Mouse (Mus musculus): ENCODE data around the gene Lrba. TPM values are rescaled to one million over a fixed set of nuclear protein-coding genes. Genes with fewer than 3 reads are reported as not detected.

Lrba gene
- total and polyA plus RNA-seq, 2 experiments from 2014 or later, result 1.6 to 22.0 TPM

GRCm38 (mm10) chr3:86745348-86745747 is 520.9 kb downstream of the Lrba start:
- ATAC-seq (ENCODE audit: insufficient read depth, low read depth), result no peak
- WGBS, result 80% methylated on average over 4 of the region's 4 CpGs
- no peak overlapping the region for H3K4me3 ChIP-seq (ENCODE audit: low read depth, low read length)
- no peak overlapping the region for H3K9ac ChIP-seq (replicated peaks; ENCODE audit: low read depth, low read length)
- H3K27me3 ChIP-seq (ENCODE audit: control insufficient read depth, insufficient read depth, low read length), result no peaks in the 10 kb centered on the region
- no peaks in the 10 kb centered on the region for H3K36me3 ChIP-seq (replicated peaks; ENCODE audit: control insufficient read depth, insufficient read depth, low read length)
- no peaks in the 10 kb centered on the region for H3K4me1 ChIP-seq (ENCODE audit: control insufficient read depth, insufficient read depth)
- TF ChIP-seq EP300 (IDR thresholded peaks at IDR 0.05; ENCODE audit: low read depth) (no peak), CTCF (IDR thresholded peaks at IDR 0.05; ENCODE audit: low read depth) (no peak)
- no peak overlapping the region for H3K4me2 ChIP-seq (ENCODE audit: low read depth, low read length)
- DNase-seq (ENCODE audit: low spot score), result no peak
- no peak overlapping the region for H3K27ac ChIP-seq (ENCODE audit: low read depth)
- no peaks in the 10 kb centered on the region for H3K9me3 ChIP-seq (replicated peaks; ENCODE audit: control insufficient read depth, low read length)

- Histone ChIP-seq H3K27ac (ENCODE audit: low read depth) (no peak overlapping the region), H3K4me3 (ENCODE audit: low read depth, low read length) (no peak overlapping the region), H3K9me3 (replicated peaks; ENCODE audit: control insufficient read depth, low read length) (no peaks in the 10 kb centered on the region), H3K27me3 (ENCODE audit: control insufficient read depth, insufficient read depth, low read length) (no peaks in the 10 kb centered on the region), H3K4me2 (ENCODE audit: low read depth, low read length) (no peak overlapping the region), H3K9ac (replicated peaks; ENCODE audit: low read depth, low read length) (no peak overlapping the region), H3K36me3 (replicated peaks; ENCODE audit: control insufficient read depth, insufficient read depth, low read length) (no peaks in the 10 kb centered on the region), H3K4me1 (ENCODE audit: control insufficient read depth, insufficient read depth) (no peaks in the 10 kb centered on the region)
- TF ChIP-seq EP300 (IDR thresholded peaks at IDR 0.05; ENCODE audit: low read depth) (no peak), CTCF (IDR thresholded peaks at IDR 0.05; ENCODE audit: low read depth) (no peak)
- DNase-seq (ENCODE audit: low spot score), result no peak
- 68% methylated on average over 10 of the region's 10 CpGs for WGBS
- ATAC-seq (ENCODE audit: insufficient read depth, low read depth), result no peak
These were observed 521.5 kb downstream of the Lrba start for GRCm38 (mm10) chr3:86745769-86746512.

GRCm38 (mm10) chr3:86750652-86751051 is 526.2 kb downstream of the Lrba start:
- Histone ChIP-seq H3K9me3 (replicated peaks; ENCODE audit: control insufficient read depth, low read length) (no peaks in the 10 kb centered on the region), H3K27ac (ENCODE audit: low read depth) (no peak overlapping the region), H3K27me3 (ENCODE audit: control insufficient read depth, insufficient read depth, low read length) (no peaks in the 10 kb centered on the region), H3K4me3 (ENCODE audit: low read depth, low read length) (no peak overlapping the region), H3K4me1 (ENCODE audit: control insufficient read depth, insufficient read depth) (no peaks in the 10 kb centered on the region), H3K36me3 (replicated peaks; ENCODE audit: control insufficient read depth, insufficient read depth, low read length) (no peaks in the 10 kb centered on the region), H3K9ac (replicated peaks; ENCODE audit: low read depth, low read length) (no peak overlapping the region), H3K4me2 (ENCODE audit: low read depth, low read length) (no peak overlapping the region)
- no peak for ATAC-seq (ENCODE audit: insufficient read depth, low read depth)
- DNase-seq (ENCODE audit: low spot score), result no peak
- no peak for TF ChIP-seq EP300 (IDR thresholded peaks at IDR 0.05; ENCODE audit: low read depth)
- no peak for TF ChIP-seq CTCF (IDR thresholded peaks at IDR 0.05; ENCODE audit: low read depth)
- 68% methylated on average over 7 of the region's 7 CpGs for WGBS

GRCm38 (mm10) chr3:86754178-86754577 is 529.7 kb downstream of the Lrba start:
- ATAC-seq (ENCODE audit: insufficient read depth, low read depth), result no peak
- WGBS, result 68% methylated on average over 6 of the region's 6 CpGs

GRCm38 (mm10) chr3:86754595-86755557 is 530.4 kb downstream of the Lrba start:
- H3K36me3 ChIP-seq (replicated peaks; ENCODE audit: control insufficient read depth, insufficient read depth, low read length), result no peaks in the 10 kb centered on the region
- no peaks in the 10 kb centered on the region for H3K4me1 ChIP-seq (ENCODE audit: control insufficient read depth, insufficient read depth)
- ATAC-seq (ENCODE audit: insufficient read depth, low read depth) (no peak), DNase-seq (ENCODE audit: low spot score) (no peak)
- WGBS, result 76% methylated on average over 14 of the region's 14 CpGs
- no peak overlapping the region for H3K27ac ChIP-seq (ENCODE audit: low read depth)
- H3K4me3 ChIP-seq (ENCODE audit: low read depth, low read length), result no peak overlapping the region
- H3K9me3 ChIP-seq (replicated peaks; ENCODE audit: control insufficient read depth, low read length), result no peaks in the 10 kb centered on the region
- no peak for TF ChIP-seq CTCF (IDR thresholded peaks at IDR 0.05; ENCODE audit: low read depth)
- TF ChIP-seq EP300 (IDR thresholded peaks at IDR 0.05; ENCODE audit: low read depth), result no peak
- H3K27me3 ChIP-seq (ENCODE audit: control insufficient read depth, insufficient read depth, low read length), result no peaks in the 10 kb centered on the region
- H3K9ac ChIP-seq (replicated peaks; ENCODE audit: low read depth, low read length), result no peak overlapping the region
- H3K4me2 ChIP-seq (ENCODE audit: low read depth, low read length), result no peak overlapping the region

More at GRCm38 (mm10) chr3:86754178-86754577, 529.7 kb downstream of the Lrba start:
- no peaks in the 10 kb centered on the region for H3K9me3 ChIP-seq (replicated peaks; ENCODE audit: control insufficient read depth, low read length)
- no peak for DNase-seq (ENCODE audit: low spot score)
- no peak for TF ChIP-seq EP300 (IDR thresholded peaks at IDR 0.05; ENCODE audit: low read depth)
- TF ChIP-seq CTCF (IDR thresholded peaks at IDR 0.05; ENCODE audit: low read depth), result no peak
- H3K27me3 ChIP-seq (ENCODE audit: control insufficient read depth, insufficient read depth, low read length), result no peaks in the 10 kb centered on the region
- H3K4me3 ChIP-seq (ENCODE audit: low read depth, low read length), result no peak overlapping the region
- no peak overlapping the region for H3K27ac ChIP-seq (ENCODE audit: low read depth)
- no peak overlapping the region for H3K9ac ChIP-seq (replicated peaks; ENCODE audit: low read depth, low read length)
- H3K4me2 ChIP-seq (ENCODE audit: low read depth, low read length), result no peak overlapping the region
- H3K4me1 ChIP-seq (ENCODE audit: control insufficient read depth, insufficient read depth), result no peaks in the 10 kb centered on the region
- H3K36me3 ChIP-seq (replicated peaks; ENCODE audit: control insufficient read depth, insufficient read depth, low read length), result no peaks in the 10 kb centered on the region

Measured in heart, postnatal 0 days (tissue).